Mouse (Mus musculus) small intestine, adult 2 months (tissue): ENCODE measurements around the gene Fzr1. TPM values are rescaled to one million over a fixed set of nuclear protein-coding genes. Genes with fewer than 3 reads are reported as not detected.

ENCODE experiments used
- H3K27ac ChIP-seq: fragments of 200-500 bp; 2 replicates; pipeline ENCODE4 v1.5.1; 2012; ENCODE audit warnings: low read depth, low read length, control low read depth, inconsistent platforms; ENCODE audit not compliant: insufficient read depth
- H3K27me3 ChIP-seq: fragments of 200-500 bp; 2 replicates; pipeline ENCODE4 v1.6.1; 2012; ENCODE audit warnings: mild to moderate bottlenecking, moderate library complexity, low read length, inconsistent platforms; ENCODE audit not compliant: control insufficient read depth, insufficient read depth
- H3K36me3 ChIP-seq: fragments of 200-500 bp; 2 replicates; pipeline ENCODE4 v1.6.1; 2012; ENCODE audit warnings: mild to moderate bottlenecking, low read length, control low read depth, inconsistent platforms; ENCODE audit not compliant: control insufficient read depth, insufficient read depth
- H3K4me1 ChIP-seq: fragments of 200-500 bp; 2 replicates; pipeline ENCODE4 v1.6.1; 2012; ENCODE audit warnings: low read length, inconsistent platforms, mixed read lengths; ENCODE audit not compliant: control insufficient read depth, insufficient read depth, insufficient read length
- H3K4me3 ChIP-seq: fragments of 200-500 bp; 2 replicates; pipeline ENCODE4 v1.5.1; 2012; ENCODE audit warnings: low read depth, mild to moderate bottlenecking, control low read depth, inconsistent platforms, low read length, moderate library complexity
- CTCF ChIP-seq: fragments of 200-500 bp; IDR thresholded peaks from 2 replicates; pipeline ENCODE4 v1.5.1; 2012; ENCODE audit warnings: low read depth, mild to moderate bottlenecking, control low read depth, inconsistent platforms, low read length, moderate library complexity, mixed read lengths; ENCODE audit not compliant: insufficient replicate concordance, insufficient read length; ENCODE audit errors: extremely low read depth
- POLR2A ChIP-seq: fragments of 200-500 bp; IDR thresholded peaks from 2 replicates; pipeline ENCODE4 v1.6.1; 2012; ENCODE audit warnings: low read depth, mild to moderate bottlenecking, control low read depth, inconsistent platforms, low read length, moderate library complexity
- WGBS: fragments of 180-500 bp; shearing (Covaris S2); methylation state at CpG from one replicate; pipeline ENCODE4 v1.1.7; 2018; 5-methylcytosine and 5-hydroxymethylcytosine counted together
- polyA plus RNA-seq: library from polyadenylated mRNA; depleted of rRNA; stranded (reverse); fragments of >200 nt; gene quantifications from 2 replicates; pipeline ENCODE4 v1.2.3, GENCODE M21; 2012

Gene Fzr1
- polyA plus RNA-seq, 1 experiment: 132 TPM

GRCm38 (mm10) chr10:81321436-81321835 lies 56.9 kb downstream of the Fzr1 start:
- peaks cover 41% of the 10 kb centered on the region for H3K36me3 ChIP-seq
- no peaks in the 10 kb centered on the region for H3K27me3 ChIP-seq
- peak overlapping the region; percentile 88; the same call in 1 of the 2 replicates for H3K27ac ChIP-seq
- H3K4me3 ChIP-seq: peak overlapping the region; percentile 82
- under 1% methylated on average over 20 of the region's 20 CpGs for WGBS
- peaks cover 30% of the 10 kb centered on the region for H3K4me1 ChIP-seq
- TF ChIP-seq POLR2A (no peak), CTCF (no peak)

- TF ChIP-seq POLR2A (peak; percentile 49; the same call in 1 of the 2 replicates), CTCF (no peak)
- Histone ChIP-seq H3K4me1 (peaks cover 30% of the 10 kb centered on the region), H3K4me3 (peak within 1 kb of the TSS; percentile 82), H3K27me3 (no peaks in the 10 kb centered on the region), H3K27ac (peak within 1 kb of the TSS; percentile 91), H3K36me3 (peaks cover 34% of the 10 kb centered on the region)
- under 1% methylated on average over 68 of the region's 68 CpGs for WGBS
These were observed 57.6 kb downstream of the Fzr1 start, which contains the start of gene Cactin for GRCm38 (mm10) chr10:81320550-81321347. Cactin (plus strand) TSS chr10:81321103.

- Histone ChIP-seq H3K4me3 (peak overlapping the region; percentile 65), H3K27ac (peak overlapping the region; percentile 91), H3K4me1 (peaks cover 30% of the 10 kb centered on the region), H3K36me3 (peaks cover 26% of the 10 kb centered on the region), H3K27me3 (no peaks in the 10 kb centered on the region)
- TF ChIP-seq POLR2A (no peak), CTCF (no peak)
- under 1% methylated on average over 38 of the region's 38 CpGs for WGBS
These were observed 58.4 kb downstream of the Fzr1 start for GRCm38 (mm10) chr10:81319741-81320549.

GRCm38 (mm10) chr10:81319330-81319699 lies 59.0 kb downstream of the Fzr1 start:
- Histone ChIP-seq H3K4me3 (peak overlapping the region; percentile 65; the same call in 1 of the 2 replicates), H3K27me3 (no peaks in the 10 kb centered on the region), H3K36me3 (peaks cover 20% of the 10 kb centered on the region), H3K27ac (peak overlapping the region; percentile 91; the same call in 1 of the 2 replicates), H3K4me1 (peaks cover 30% of the 10 kb centered on the region)
- TF ChIP-seq POLR2A (no peak), CTCF (no peak)
- WGBS: 29% methylated on average over 8 of the region's 8 CpGs

- TF ChIP-seq CTCF (no peak), POLR2A (0 out of 2 replicates have a peak, but pooled peaks have one; percentile 21)
- H3K36me3 ChIP-seq: peaks cover 16% of the 10 kb centered on the region
- no peaks in the 10 kb centered on the region for H3K27me3 ChIP-seq
- H3K4me3 ChIP-seq: no peak overlapping the region
- peaks cover 30% of the 10 kb centered on the region for H3K4me1 ChIP-seq
- H3K27ac ChIP-seq: no peak overlapping the region
- WGBS: 77% methylated on average over 13 of the region's 13 CpGs
These were observed 59.6 kb downstream of the Fzr1 start for GRCm38 (mm10) chr10:81318589-81319329.

- H3K27me3 ChIP-seq: no peaks in the 10 kb centered on the region
- peaks cover 11% of the 10 kb centered on the region for H3K36me3 ChIP-seq
- 26% methylated on average over 20 of the region's 20 CpGs for WGBS
- no peak overlapping the region for H3K27ac ChIP-seq
- H3K4me1 ChIP-seq: peaks cover 30% of the 10 kb centered on the region
- H3K4me3 ChIP-seq: peak overlapping the region; percentile 52
- TF ChIP-seq POLR2A: no peak
- no peak for TF ChIP-seq CTCF
These were observed 61.0 kb downstream of the Fzr1 start for GRCm38 (mm10) chr10:81317273-81317672.
